Mouse (Mus musculus): Measurements from ENCODE around the gene Cdk19. TPM values are rescaled to one million over a fixed set of nuclear protein-coding genes. Genes with fewer than 3 reads are reported as not detected.

The Cdk19 gene
- polyA plus RNA-seq, 1 experiment from 2014 or later = 2.7 TPM

DNA sequence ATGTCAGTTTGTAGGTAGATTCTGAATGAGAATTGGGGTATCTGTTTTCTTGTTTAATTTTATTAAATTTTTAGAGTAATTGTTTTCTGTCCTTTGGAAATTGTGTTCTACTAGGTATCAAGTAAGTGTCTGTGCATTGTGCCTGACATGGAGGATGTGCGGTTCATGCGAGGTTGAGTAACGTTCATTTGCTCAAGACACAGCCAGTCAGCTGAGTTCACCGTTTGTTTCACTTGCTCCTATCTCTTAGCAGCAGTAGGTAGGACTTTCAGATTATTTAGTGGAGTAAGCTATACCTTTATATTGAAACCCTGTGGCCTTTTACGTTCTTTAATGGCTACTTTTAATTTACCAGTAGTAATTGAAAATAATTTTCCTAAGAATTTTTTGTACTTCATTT lies 34.4 kb downstream of the Cdk19 start:
- Histone ChIP-seq H3K9me3 (replicated peaks; ENCODE audit: control insufficient read depth, low read length) (no peaks in the 10 kb centered on the region), H3K4me3 (ENCODE audit: low read depth, low read length) (no peak overlapping the region), H3K4me1 (ENCODE audit: control insufficient read depth, low read depth, low read length) (no peaks in the 10 kb centered on the region), H3K27ac (ENCODE audit: low read length) (no peak overlapping the region), H3K9ac (ENCODE audit: low read depth, low read length) (no peak overlapping the region), H3K36me3 (ENCODE audit: control insufficient read depth, insufficient read depth) (no peaks in the 10 kb centered on the region), H3K4me2 (ENCODE audit: low read depth, low read length) (no peak overlapping the region), H3K27me3 (ENCODE audit: control insufficient read depth, insufficient read depth, low read depth, low read length) (no peaks in the 10 kb centered on the region)
- WGBS (ENCODE audit: insufficient replicate concordance) = 61% methylated on average over 5 of the region's 5 CpGs
- no peak for ATAC-seq (ENCODE audit: low read depth)

DNA sequence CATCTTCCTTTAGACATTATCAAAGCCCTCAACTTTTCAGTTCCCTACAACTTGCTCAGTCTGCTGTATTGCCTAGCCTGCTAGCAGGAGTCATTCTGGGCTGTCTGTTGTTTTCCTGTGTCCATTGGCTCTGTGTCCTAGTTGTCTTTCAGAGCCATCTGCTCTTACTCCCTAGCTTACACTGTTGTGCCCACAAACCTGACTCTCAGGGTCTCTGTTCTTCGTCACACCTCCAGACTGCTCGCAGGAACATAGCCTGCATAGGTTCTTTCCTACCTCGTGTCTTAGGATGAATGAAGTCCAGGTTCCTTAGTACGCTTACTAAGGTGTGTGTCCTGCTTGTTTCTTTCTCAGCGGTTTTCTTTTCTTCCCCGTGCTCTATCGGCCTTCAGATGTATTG lies 35.5 kb downstream of the Cdk19 start:
- Histone ChIP-seq H3K4me1 (ENCODE audit: control insufficient read depth, low read depth, low read length) (no peaks in the 10 kb centered on the region), H3K36me3 (ENCODE audit: control insufficient read depth, insufficient read depth) (no peaks in the 10 kb centered on the region), H3K27me3 (ENCODE audit: control insufficient read depth, insufficient read depth, low read depth, low read length) (no peaks in the 10 kb centered on the region), H3K27ac (ENCODE audit: low read length) (no peak overlapping the region), H3K4me3 (ENCODE audit: low read depth, low read length) (no peak overlapping the region), H3K9ac (ENCODE audit: low read depth, low read length) (no peak overlapping the region), H3K9me3 (replicated peaks; ENCODE audit: control insufficient read depth, low read length) (no peaks in the 10 kb centered on the region), H3K4me2 (ENCODE audit: low read depth, low read length) (no peak overlapping the region)
- no peak for ATAC-seq (ENCODE audit: low read depth)
- WGBS (ENCODE audit: insufficient replicate concordance) = 74% methylated on average over 7 of the region's 7 CpGs

GRCm38 (mm10) chr10:40376286-40376685 lies 36.9 kb downstream of the Cdk19 start:
- Histone ChIP-seq H3K4me2 (ENCODE audit: low read depth, low read length) (no peak overlapping the region), H3K27me3 (ENCODE audit: control insufficient read depth, insufficient read depth, low read depth, low read length) (no peaks in the 10 kb centered on the region), H3K9me3 (replicated peaks; ENCODE audit: control insufficient read depth, low read length) (no peaks in the 10 kb centered on the region), H3K36me3 (ENCODE audit: control insufficient read depth, insufficient read depth) (no peaks in the 10 kb centered on the region), H3K4me1 (ENCODE audit: control insufficient read depth, low read depth, low read length) (no peaks in the 10 kb centered on the region), H3K9ac (ENCODE audit: low read depth, low read length) (no peak overlapping the region), H3K27ac (ENCODE audit: low read length) (no peak overlapping the region), H3K4me3 (ENCODE audit: low read depth, low read length) (no peak overlapping the region)
- 78% methylated on average over 3 of the region's 3 CpGs for WGBS (ENCODE audit: insufficient replicate concordance)
- no peak for ATAC-seq (ENCODE audit: low read depth)

DNA sequence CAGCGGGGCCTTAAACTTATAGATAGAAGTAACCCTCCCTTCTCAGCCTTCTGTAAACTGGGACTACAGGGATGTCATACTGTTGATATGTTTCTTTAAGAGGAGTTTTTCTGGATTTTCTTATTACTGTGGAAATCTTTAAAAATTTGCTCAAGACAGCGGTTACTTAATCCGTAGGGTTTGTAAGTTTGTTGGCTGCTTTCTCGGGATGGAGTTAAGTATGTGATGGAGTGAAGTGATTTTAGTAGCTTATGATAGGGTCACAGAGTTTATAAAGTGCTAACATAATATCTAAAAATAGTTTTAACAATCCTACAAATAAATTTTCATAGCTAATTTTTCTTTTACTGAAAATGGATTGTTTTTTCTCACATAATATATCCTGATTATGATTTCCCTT lies 38.9 kb downstream of the Cdk19 start:
- Histone ChIP-seq H3K27me3 (ENCODE audit: control insufficient read depth, insufficient read depth, low read depth, low read length) (no peaks in the 10 kb centered on the region), H3K9ac (ENCODE audit: low read depth, low read length) (no peak overlapping the region), H3K4me2 (ENCODE audit: low read depth, low read length) (no peak overlapping the region), H3K4me3 (ENCODE audit: low read depth, low read length) (no peak overlapping the region), H3K36me3 (ENCODE audit: control insufficient read depth, insufficient read depth) (no peaks in the 10 kb centered on the region), H3K9me3 (replicated peaks; ENCODE audit: control insufficient read depth, low read length) (no peaks in the 10 kb centered on the region), H3K27ac (ENCODE audit: low read length) (no peak overlapping the region), H3K4me1 (ENCODE audit: control insufficient read depth, low read depth, low read length) (no peaks in the 10 kb centered on the region)
- no peak for ATAC-seq (ENCODE audit: low read depth)
- 89% methylated on average over 4 of the region's 4 CpGs for WGBS (ENCODE audit: insufficient replicate concordance)

DNA sequence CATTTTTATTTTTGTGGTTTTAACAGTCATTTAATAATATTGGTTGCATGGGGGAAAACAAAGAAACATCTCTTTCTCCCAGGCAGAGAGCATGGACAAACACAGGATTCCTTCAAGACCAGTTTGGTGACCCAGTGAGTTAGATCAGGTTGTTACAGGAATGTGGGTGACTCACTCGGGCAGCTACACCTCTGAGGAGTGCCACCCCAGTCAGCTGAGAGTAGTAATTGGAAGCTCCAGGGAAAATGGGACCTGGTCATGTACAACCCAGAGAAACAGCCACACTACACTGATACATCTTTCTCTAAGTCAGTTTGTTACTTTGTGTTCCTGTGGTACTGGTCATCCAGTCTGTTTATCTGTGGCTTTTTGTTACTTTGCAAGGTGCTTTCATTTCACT lies 40.3 kb downstream of the Cdk19 start:
- Histone ChIP-seq H3K4me1 (ENCODE audit: control insufficient read depth, low read depth, low read length) (no peaks in the 10 kb centered on the region), H3K36me3 (ENCODE audit: control insufficient read depth, insufficient read depth) (no peaks in the 10 kb centered on the region), H3K27ac (ENCODE audit: low read length) (no peak overlapping the region), H3K27me3 (ENCODE audit: control insufficient read depth, insufficient read depth, low read depth, low read length) (no peaks in the 10 kb centered on the region), H3K9me3 (replicated peaks; ENCODE audit: control insufficient read depth, low read length) (no peaks in the 10 kb centered on the region), H3K9ac (ENCODE audit: low read depth, low read length) (no peak overlapping the region), H3K4me2 (ENCODE audit: low read depth, low read length) (no peak overlapping the region), H3K4me3 (ENCODE audit: low read depth, low read length) (no peak overlapping the region)
- ATAC-seq (ENCODE audit: low read depth) = no peak
- 32% methylated on average over 1 of the region's 1 CpGs for whole genome bisulfite sequencing (ENCODE audit: insufficient replicate concordance)

DNA sequence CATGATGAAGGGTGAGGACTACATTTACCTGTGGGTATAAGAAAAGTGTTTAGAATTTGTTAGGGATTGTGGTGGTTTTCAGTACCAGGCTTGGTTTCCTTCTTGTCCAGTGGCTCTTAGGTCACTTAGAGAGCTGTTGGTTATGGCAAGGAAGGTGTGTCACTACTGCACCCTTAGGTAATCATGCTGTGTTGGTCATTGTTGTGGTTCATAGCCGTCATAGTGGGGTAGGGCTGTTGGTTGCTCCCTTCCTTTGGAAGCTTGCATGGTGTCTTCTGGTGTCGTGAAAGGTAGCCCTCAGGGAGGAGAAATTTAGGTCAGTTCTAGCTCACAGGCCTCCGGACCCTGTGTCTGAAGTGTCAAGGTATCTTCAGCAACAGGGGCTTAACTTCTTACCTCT lies 46.0 kb downstream of the Cdk19 start:
- no peak overlapping the region for H3K27ac ChIP-seq (ENCODE audit: low read length)
- no peak overlapping the region for H3K4me3 ChIP-seq (ENCODE audit: low read depth, low read length)
- no peaks in the 10 kb centered on the region for H3K4me1 ChIP-seq (ENCODE audit: control insufficient read depth, low read depth, low read length)
- ATAC-seq (ENCODE audit: low read depth) = no peak
- H3K4me2 ChIP-seq (ENCODE audit: low read depth, low read length) = no peak overlapping the region
- no peaks in the 10 kb centered on the region for H3K36me3 ChIP-seq (ENCODE audit: control insufficient read depth, insufficient read depth)
- no peaks in the 10 kb centered on the region for H3K9me3 ChIP-seq (replicated peaks; ENCODE audit: control insufficient read depth, low read length)
- WGBS (ENCODE audit: insufficient replicate concordance) = 73% methylated on average over 3 of the region's 3 CpGs
- no peak overlapping the region for H3K9ac ChIP-seq (ENCODE audit: low read depth, low read length)
- no peaks in the 10 kb centered on the region for H3K27me3 ChIP-seq (ENCODE audit: control insufficient read depth, insufficient read depth, low read depth, low read length)

DNA sequence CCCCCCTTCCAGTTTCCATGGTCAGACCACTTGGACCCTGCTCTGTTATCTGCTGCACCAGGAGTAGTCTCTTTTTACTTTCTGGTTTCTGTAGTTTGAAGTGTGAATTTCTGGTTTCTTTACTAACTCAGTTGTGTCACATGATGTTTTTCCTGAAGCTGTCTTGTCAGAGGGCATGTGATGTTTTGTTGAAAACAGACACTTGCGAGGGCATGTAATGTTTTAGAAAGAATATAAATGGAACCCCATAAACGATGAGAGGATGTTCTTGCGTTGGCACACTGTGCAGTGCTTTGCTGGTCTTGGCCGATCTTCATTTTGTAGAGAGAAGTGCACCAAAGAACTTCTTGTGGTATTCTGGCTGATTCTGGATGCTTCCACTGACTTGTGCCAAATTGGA lies 46.8 kb downstream of the Cdk19 start:
- H3K9ac ChIP-seq (ENCODE audit: low read depth, low read length) = no peak overlapping the region
- H3K4me3 ChIP-seq (ENCODE audit: low read depth, low read length) = no peak overlapping the region
- H3K4me1 ChIP-seq (ENCODE audit: control insufficient read depth, low read depth, low read length) = no peaks in the 10 kb centered on the region
- no peaks in the 10 kb centered on the region for H3K27me3 ChIP-seq (ENCODE audit: control insufficient read depth, insufficient read depth, low read depth, low read length)
- ATAC-seq (ENCODE audit: low read depth) = no peak
- H3K27ac ChIP-seq (ENCODE audit: low read length) = no peak overlapping the region
- no peak overlapping the region for H3K4me2 ChIP-seq (ENCODE audit: low read depth, low read length)
- no peaks in the 10 kb centered on the region for H3K36me3 ChIP-seq (ENCODE audit: control insufficient read depth, insufficient read depth)
- no peaks in the 10 kb centered on the region for H3K9me3 ChIP-seq (replicated peaks; ENCODE audit: control insufficient read depth, low read length)
- 75% methylated on average over 4 of the region's 4 CpGs for WGBS (ENCODE audit: insufficient replicate concordance)

DNA sequence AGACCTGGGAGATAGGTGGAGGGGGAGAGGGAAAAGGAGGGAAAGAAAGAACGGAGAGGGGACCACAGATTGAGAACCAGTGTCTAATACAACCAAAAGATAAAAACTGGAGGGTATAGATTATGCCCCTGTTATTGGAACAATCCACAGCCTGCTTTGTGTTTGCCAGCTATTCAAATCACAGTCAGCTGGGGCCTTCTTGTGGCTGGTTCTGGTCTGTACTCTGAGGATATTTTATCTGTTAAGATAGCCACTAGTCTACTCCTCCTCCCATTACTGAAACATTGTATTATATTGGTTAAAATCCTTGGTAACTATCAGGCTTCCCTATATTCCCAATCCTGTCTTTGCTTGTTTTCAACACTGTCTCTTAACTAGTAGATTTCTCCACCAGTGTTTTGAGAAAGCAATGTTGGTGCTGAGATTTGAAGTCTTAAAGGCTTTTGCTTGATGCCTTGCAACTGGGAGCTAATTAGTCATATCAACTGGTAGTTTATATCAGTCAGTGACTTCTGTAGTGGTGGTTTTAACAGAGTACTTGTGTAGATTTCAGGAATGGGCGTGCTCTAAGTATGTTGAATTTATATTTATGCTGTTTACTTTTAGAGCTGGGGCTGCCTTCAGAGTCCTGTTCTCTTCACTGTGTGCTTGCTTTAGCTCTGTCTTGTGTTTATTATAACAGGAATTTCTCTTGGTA lies 54.2 kb downstream of the Cdk19 start:
- no peak for ATAC-seq (ENCODE audit: low read depth)
- no peak overlapping the region for H3K27ac ChIP-seq (ENCODE audit: low read length)
- WGBS (ENCODE audit: insufficient replicate concordance) = 49% methylated on average over 2 of the region's 2 CpGs

GRCm38 (mm10) chr10:40398842-40399241 lies 59.5 kb downstream of the Cdk19 start:
- ATAC-seq (ENCODE audit: low read depth) = no peak
- no peaks in the 10 kb centered on the region for H3K4me1 ChIP-seq (ENCODE audit: control insufficient read depth, low read depth, low read length)

More for the DNA sequence above, 54.2 kb downstream of the Cdk19 start:
- no peaks in the 10 kb centered on the region for H3K27me3 ChIP-seq (ENCODE audit: control insufficient read depth, insufficient read depth, low read depth, low read length)
- no peak overlapping the region for H3K9ac ChIP-seq (ENCODE audit: low read depth, low read length)
- H3K36me3 ChIP-seq (ENCODE audit: control insufficient read depth, insufficient read depth) = no peaks in the 10 kb centered on the region
- no peaks in the 10 kb centered on the region for H3K9me3 ChIP-seq (replicated peaks; ENCODE audit: control insufficient read depth, low read length)
- H3K4me1 ChIP-seq (ENCODE audit: control insufficient read depth, low read depth, low read length) = no peaks in the 10 kb centered on the region
- no peak overlapping the region for H3K4me2 ChIP-seq (ENCODE audit: low read depth, low read length)
- no peak overlapping the region for H3K4me3 ChIP-seq (ENCODE audit: low read depth, low read length)

More at GRCm38 (mm10) chr10:40398842-40399241, 59.5 kb downstream of the Cdk19 start:
- no peaks in the 10 kb centered on the region for H3K36me3 ChIP-seq (ENCODE audit: control insufficient read depth, insufficient read depth)
- H3K9me3 ChIP-seq (replicated peaks; ENCODE audit: control insufficient read depth, low read length) = no peaks in the 10 kb centered on the region
- no peak overlapping the region for H3K4me2 ChIP-seq (ENCODE audit: low read depth, low read length)
- no peaks in the 10 kb centered on the region for H3K27me3 ChIP-seq (ENCODE audit: control insufficient read depth, insufficient read depth, low read depth, low read length)
- 54% methylated on average over 3 of the region's 3 CpGs for WGBS (ENCODE audit: insufficient replicate concordance)
- H3K27ac ChIP-seq (ENCODE audit: low read length) = no peak overlapping the region
- H3K4me3 ChIP-seq (ENCODE audit: low read depth, low read length) = no peak overlapping the region
- no peak overlapping the region for H3K9ac ChIP-seq (ENCODE audit: low read depth, low read length)

Data from liver, embryonic 16.5 days (tissue).